Mouse (Mus musculus) neutrophil, adult 5-6 weeks (primary cell): ENCODE measurements around the gene Syngr1. TPM values are rescaled to one million over a fixed set of nuclear protein-coding genes. Genes with fewer than 3 reads are reported as not detected.

Experiments
- ATAC-seq: fragments of 151-379, 151-347 bp; 2 replicates; pipeline ENCODE4 v1.8.0; 2017; ENCODE audit warnings: mild to moderate bottlenecking, moderate TSS enrichment; ENCODE audit not compliant: insufficient number of reproducible peaks, poor library complexity, low FRiP score, severe bottlenecking; ENCODE audit errors: extremely low read depth
- total RNA-seq: library from RNA; stranded (forward); fragments of 200-1000 nt; gene quantifications from 2 replicates; pipeline ENCODE4 v1.2.3, GENCODE M21; 2017

Syngr1 gene
- total RNA-seq, 1 experiment from 2014 or later: not detected

DNA sequence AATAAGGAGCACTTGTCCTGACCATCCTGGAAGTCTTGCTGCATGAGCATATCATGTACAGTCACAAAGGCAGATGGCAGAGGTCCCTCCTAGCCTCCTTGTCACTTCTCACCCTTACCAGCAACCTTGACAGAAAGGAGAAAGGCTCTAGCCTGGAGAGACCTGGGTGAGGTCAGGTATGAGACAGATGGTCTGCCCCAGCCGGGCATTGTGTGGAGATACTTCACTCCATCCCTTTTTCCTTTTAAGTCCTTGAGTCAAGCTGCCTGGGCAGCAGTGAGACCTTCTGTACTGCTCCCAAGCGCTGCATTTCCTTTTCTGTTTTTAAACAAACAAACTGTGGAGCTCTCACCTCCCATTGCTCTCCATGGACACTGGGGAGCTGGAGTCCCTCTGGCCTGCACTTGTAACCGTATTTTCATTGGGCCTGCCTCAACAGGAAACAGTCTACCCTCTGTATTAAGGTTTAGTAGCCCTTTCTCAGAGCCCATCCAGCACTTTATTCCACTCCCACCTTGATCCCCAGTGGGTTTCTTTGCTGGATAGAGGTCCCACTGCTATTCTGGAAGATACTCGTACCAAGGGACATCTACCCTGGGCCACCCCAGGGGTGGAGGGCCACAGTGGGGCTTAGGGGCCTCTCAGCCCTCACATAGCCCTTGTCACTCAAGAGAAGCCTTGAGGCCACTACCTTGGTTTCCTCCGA is 67.0 kb downstream of the Syngr1 start:
- ATAC-seq: no peak

DNA sequence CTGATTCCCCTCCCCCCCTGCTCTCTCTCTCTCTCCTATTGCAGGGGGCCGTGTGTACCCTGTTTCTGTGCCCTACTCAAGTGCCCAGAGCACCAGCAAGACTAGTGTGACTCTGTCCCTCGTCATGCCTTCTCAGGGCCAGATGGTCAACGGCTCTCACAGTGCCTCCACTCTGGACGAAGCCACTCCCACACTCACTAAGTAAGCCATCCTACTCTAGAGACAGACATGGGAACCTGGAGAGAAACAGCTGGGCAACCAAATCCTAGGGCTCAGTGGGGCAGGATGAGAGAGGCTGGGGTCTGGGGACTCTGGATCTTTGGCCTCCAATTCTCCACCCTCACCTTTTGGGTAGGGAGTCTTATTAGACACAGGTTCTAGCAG is 67.6 kb downstream of the Syngr1 start:
- ATAC-seq: no peak

DNA sequence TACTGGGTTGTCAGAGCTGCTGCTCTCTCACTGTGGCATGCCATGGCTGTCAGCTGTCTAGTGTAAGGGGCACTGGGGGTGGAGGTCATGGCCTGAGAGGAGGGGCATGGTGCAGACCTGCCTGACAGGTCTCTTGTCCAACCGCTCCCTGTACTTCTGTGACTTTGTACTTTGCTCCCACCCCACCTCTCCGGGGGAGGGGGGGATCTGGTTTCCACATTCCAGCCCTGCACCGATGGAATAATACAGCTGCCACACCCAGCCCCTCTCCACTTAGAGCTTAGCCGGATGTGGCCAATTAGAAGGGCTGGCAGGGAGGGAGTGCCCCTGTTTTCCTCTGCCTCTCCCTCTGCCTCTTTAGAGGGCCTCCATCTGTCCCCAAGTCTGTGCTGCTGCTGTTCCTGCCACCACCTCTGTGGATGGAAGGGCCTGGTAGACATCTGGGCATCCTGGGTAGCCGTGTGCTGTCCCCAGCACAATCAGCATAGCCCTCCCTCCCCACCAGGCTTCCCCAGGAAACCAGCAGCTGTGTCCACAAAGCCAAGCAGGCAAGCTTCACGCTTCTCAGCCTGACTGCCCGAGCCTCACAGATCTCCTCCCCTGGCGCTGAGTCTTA is 68.3 kb downstream of the Syngr1 start:
- ATAC-seq: no peak

DNA sequence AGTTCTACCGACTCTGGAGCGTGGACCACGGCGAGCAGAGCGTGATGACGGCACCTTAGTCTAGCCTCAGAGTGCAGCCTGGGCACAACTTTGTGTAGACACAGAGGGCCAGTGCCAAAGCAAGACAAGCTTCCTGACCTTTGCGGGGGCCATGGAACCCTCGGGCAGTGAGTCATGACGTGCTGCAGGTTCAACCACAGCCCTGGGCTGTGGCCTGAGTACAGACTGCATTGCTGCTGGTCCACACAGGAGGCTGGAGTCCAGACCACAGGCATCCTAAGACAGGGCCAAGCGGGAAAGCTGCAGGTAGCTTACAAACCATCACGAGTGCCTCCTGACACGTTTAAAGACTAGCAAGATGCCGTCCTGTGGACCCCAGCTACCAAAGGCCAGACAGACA is 69.1 kb downstream of the Syngr1 start:
- no peak for ATAC-seq

DNA sequence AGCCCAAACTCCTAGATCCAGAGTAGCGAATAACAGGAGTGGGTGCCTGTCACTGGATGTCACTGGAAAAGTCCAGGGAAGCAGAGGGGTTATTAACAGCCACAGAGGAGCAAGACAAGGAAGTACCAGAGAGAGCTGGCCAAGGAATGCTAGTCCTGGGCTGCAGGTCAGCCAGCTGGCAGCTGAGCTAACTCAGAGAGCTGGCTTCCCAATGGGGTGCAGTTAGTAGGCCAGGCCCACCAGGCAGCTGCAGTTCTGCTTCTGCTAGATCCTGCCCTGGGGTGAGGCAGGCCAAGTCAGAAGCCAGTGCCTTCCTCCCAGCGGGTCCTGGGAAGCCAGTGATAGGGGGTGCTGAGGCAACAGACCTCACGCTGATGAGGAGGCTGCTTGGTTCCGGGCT is 69.6 kb downstream of the Syngr1 start:
- ATAC-seq: no peak

DNA sequence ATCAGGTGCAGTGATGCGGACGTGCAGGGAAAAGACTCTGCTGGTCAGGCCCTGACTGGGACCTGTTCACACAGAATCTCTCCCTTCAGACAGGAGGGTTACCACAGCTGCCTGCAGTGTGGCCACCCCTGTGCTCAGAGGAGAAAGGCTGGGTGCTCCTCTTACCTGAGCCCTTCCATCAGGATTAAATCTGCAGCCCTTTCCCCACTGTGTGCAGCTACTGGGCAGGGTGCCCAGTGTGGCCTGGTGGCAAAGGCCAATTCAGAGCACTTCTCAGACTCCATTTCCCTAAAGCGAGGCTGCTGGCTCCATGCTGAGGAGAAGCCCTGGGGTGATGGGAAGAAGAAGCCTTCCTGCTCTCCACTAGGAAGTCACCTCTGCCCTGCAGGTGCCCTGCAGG is 70.1 kb downstream of the Syngr1 start:
- ATAC-seq: no peak

DNA sequence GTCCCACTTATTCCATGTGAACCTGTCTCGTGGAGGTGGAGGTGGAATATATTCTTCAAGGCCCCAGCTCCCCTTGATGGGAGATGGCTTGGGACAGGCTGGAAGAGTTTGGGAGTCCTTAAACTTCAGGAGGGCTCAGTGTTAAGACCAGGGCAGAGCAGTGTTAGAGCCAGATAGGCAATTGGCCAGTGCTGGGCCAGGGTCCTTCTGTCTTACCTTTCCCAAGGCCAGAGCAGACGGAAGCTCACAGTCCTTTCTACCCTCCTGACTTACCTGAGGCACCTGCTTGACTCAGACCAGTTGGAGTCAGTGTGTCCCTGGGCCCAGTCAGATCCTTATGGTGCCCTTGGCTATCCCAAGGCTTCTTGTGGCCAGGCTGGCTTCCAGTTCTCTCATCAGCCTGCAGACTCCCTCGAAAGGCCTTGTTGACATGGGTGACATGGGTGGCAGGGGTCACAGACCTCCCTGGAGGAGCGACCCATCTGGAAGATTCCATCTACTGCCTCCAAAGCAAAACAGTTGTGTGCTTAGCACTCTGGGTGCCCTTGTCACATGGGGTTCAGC is 71.3 kb downstream of the Syngr1 start:
- no peak for ATAC-seq

DNA sequence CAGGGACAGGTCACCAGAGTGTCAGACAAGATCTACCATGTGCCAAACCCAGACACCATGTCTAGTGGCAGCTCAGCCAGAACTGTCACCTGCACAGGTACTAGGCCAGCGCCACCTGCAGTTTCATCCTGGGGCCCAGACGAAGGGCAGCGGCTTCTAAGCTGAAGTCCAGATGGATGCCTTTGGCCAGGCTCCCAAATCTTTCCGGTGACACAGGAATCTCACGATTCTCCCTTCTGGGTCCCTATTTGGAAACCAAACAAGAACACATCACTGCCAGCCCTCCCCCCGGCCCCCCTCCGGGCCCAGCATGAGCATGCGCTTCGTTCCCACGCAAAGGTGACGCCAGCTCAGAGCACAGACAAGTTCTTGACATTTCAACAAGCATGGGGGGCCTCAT is 72.1 kb downstream of the Syngr1 start:
- no peak for ATAC-seq

DNA sequence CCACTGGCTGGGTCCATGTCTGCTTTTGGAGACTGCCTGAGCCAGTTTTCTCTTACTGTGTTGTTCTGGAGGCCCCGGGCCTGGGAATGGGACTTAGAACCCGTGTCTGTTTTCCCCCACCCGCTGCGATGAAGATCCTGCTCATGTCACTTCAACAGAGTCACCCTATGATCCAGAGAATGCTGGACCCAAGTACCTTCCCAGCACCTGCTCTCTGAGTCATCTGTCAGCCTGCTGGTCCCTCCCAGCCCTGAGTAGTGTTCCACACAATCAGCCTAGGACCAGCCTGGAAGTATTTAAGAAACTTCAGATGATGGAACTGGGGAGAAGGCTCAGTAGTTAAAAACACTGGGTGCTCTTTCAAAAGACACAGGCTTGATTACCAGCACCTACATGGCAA is 72.6 kb downstream of the Syngr1 start:
- no peak for ATAC-seq

DNA sequence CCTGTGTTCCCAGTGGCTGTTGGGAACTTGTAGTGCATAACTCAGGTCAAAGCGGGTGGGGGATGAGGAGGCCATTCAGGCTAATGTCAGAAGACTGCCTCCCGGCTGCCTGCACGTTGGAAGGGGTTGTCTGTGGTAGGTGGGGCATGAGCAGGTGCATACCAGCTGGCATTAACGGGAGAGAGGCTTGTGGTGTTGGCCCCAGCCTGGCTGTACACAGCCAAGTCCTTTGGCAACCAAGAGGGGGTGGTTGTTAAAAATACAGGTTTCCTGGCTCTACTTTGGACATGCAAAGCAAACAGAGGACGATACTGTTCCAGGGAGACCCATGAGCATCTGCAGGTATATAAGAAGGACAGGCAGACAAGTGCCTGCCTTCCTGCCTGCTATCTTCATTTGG is 74.3 kb downstream of the Syngr1 start:
- no peak for ATAC-seq

Other genes with a start within 250 kb of the Syngr1 start
- gene Apobec3, start 199.7 kb upstream of the Syngr1 start, total RNA-seq: 473 and 531 TPM in 2 replicates
- gene Cbx7, start 120.2 kb upstream of the Syngr1 start, total RNA-seq: 109 and 121 TPM in 2 replicates
- 1.1 and 1.3 TPM in 2 replicates for gene Pdgfb, start 76.4 kb upstream of the Syngr1 start, total RNA-seq
- gene Rpl3, start 534 bp downstream of the Syngr1 start, total RNA-seq: 994 and 1,093 TPM in 2 replicates
- gene Tab1, start 41.8 kb downstream of the Syngr1 start, total RNA-seq: 15.0 and 19.8 TPM in 2 replicates
- 0.12 and 0.23 TPM in 2 replicates for gene Mgat3, start 82.4 kb downstream of the Syngr1 start, total RNA-seq
- gene Mief1, start 142.7 kb downstream of the Syngr1 start, total RNA-seq: 36.0 and 37.5 TPM in 2 replicates
- not detected in 2 replicates for gene AC140267.1, start 144.5 kb downstream of the Syngr1 start, total RNA-seq
- gene Atf4, start 163.8 kb downstream of the Syngr1 start, total RNA-seq: 367 and 386 TPM in 2 replicates
- 6.2 and 12.2 TPM in 2 replicates for gene Rps19bp1, start 173.0 kb downstream of the Syngr1 start, total RNA-seq
- 33.5 and 35.0 TPM in 2 replicates for gene Cacna1i, start 195.9 kb downstream of the Syngr1 start, total RNA-seq